Mouse (Mus musculus) layer of hippocampus, adult 2 months (tissue): ENCODE measurements at regions not wholly inside any gene's neighbourhood (a gene's known extent, or its start where the extent isn't known, plus 50 kb on each side); places are given as distances from the start of the nearest gene placed in this dataset.

Source experiments
- DNase-seq, 2 experiments: peaks; one replicate each; pipeline ENCODE4 v3.0.0; 2022; ENCODE audit warnings: low spot score in 2 of 2
- H3K27ac ChIP-seq: fragments of 200-600 bp; 2 replicates; pipeline ENCODE4 v1.8.1; 2022
- H3K4me3 ChIP-seq: fragments of 200-600 bp; 2 replicates; pipeline ENCODE4 v1.8.1; 2022; ENCODE audit warnings: mild to moderate bottlenecking
- CTCF ChIP-seq: fragments of 200-600 bp; conservative IDR thresholded peaks from 2 replicates; pipeline ENCODE4 v1.8.1; 2022; ENCODE audit warnings: antibody characterized with exemption, mild to moderate bottlenecking, moderate library complexity

GRCm38 (mm10) chr10:87748631-87749193 is 109.4 kb upstream of the Igf1 start:
- DNase-seq: peak; percentile 29 to 40
- H3K27ac ChIP-seq: no peak overlapping the region
- TF ChIP-seq CTCF: no peak
- H3K4me3 ChIP-seq: no peak overlapping the region

- no peak for TF ChIP-seq CTCF
- H3K27ac ChIP-seq: no peak overlapping the region
- DNase-seq: no peak
- no peak overlapping the region for H3K4me3 ChIP-seq
These were observed 107.7 kb upstream of the Igf1 start for GRCm38 (mm10) chr10:87750321-87750720.

GRCm38 (mm10) chr10:87750972-87751371 is 107.1 kb upstream of the Igf1 start:
- no peak for DNase-seq
- Histone ChIP-seq H3K27ac (no peak overlapping the region), H3K4me3 (no peak overlapping the region)
- TF ChIP-seq CTCF: no peak

- no peak for DNase-seq
- H3K27ac ChIP-seq: no peak overlapping the region
- no peak overlapping the region for H3K4me3 ChIP-seq
- no peak for TF ChIP-seq CTCF
These were observed 105.9 kb upstream of the Igf1 start for GRCm38 (mm10) chr10:87752117-87752516.

- no peak for DNase-seq
These were observed 104.6 kb upstream of the Igf1 start for GRCm38 (mm10) chr10:87753483-87753882.

GRCm38 (mm10) chr10:87761528-87762030 is 96.5 kb upstream of the Igf1 start:
- DNase-seq: no peak
- Histone ChIP-seq H3K27ac (no peak overlapping the region), H3K4me3 (no peak overlapping the region)
- TF ChIP-seq CTCF: no peak

More at GRCm38 (mm10) chr10:87753483-87753882, 104.6 kb upstream of the Igf1 start:
- TF ChIP-seq CTCF: no peak
- Histone ChIP-seq H3K27ac (no peak overlapping the region), H3K4me3 (no peak overlapping the region)

- peak; percentile 42 to 53 for DNase-seq
- H3K27ac ChIP-seq: no peak overlapping the region
- no peak overlapping the region for H3K4me3 ChIP-seq
- no peak for TF ChIP-seq CTCF
These were observed 70.5 kb upstream of the Igf1 start for GRCm38 (mm10) chr10:87787521-87787920.

- no peak for DNase-seq
- Histone ChIP-seq H3K4me3 (no peak overlapping the region), H3K27ac (no peak overlapping the region)
- TF ChIP-seq CTCF: no peak
These were observed 65.7 kb upstream of the Igf1 start for GRCm38 (mm10) chr10:87792346-87792745.

GRCm38 (mm10) chr10:87803936-87804791 is 53.9 kb upstream of the Igf1 start:
- Histone ChIP-seq H3K4me3 (no peak overlapping the region), H3K27ac (no peak overlapping the region)
- no peak for DNase-seq
- TF ChIP-seq CTCF: no peak

- Histone ChIP-seq H3K4me3 (no peak overlapping the region), H3K27ac (no peak overlapping the region)
- DNase-seq: no peak
- no peak for TF ChIP-seq CTCF
These were observed 53.3 kb upstream of the Igf1 start for GRCm38 (mm10) chr10:87804792-87805082.
